Mouse (Mus musculus) heart, embryonic 11.5 days (tissue): ENCODE measurements around the gene Gm10376. TPM values are rescaled to one million over a fixed set of nuclear protein-coding genes. Genes with fewer than 3 reads are reported as not detected.
"Not testable (repeated sequence)": the region's sequence is repeated elsewhere in the genome, so short reads cannot be mapped to it uniquely, and the experiment has no call there.

ENCODE experiments used
- ATAC-seq: fragments of 200-750 bp; cut with Nextera tagmentation; replicated peaks from 2 replicates; pipeline ENCODE4 v1.8.0; 2017; ENCODE audit warnings: moderate library complexity; ENCODE audit not compliant: insufficient number of reproducible peaks, low FRiP score, low TSS enrichment
- H3K27ac ChIP-seq: fragments of 300-500 bp; sonication (generic); 2 replicates; pipeline ENCODE4 v1.5.1; 2014; ENCODE audit warnings: mild to moderate bottlenecking, low read depth, low read length
- H3K27me3 ChIP-seq: fragments of 300-500 bp; sonication (generic); 2 replicates; pipeline ENCODE4 v1.6.1; 2014; ENCODE audit warnings: mild to moderate bottlenecking, low read length, mixed read lengths; ENCODE audit not compliant: control insufficient read depth, insufficient read depth
- H3K36me3 ChIP-seq: fragments of 300-500 bp; sonication (generic); 2 replicates; pipeline ENCODE4 v1.6.1; 2014; ENCODE audit warnings: mild to moderate bottlenecking, low read length, moderate library complexity, mixed read lengths; ENCODE audit not compliant: control insufficient read depth, insufficient read depth
- H3K4me1 ChIP-seq: fragments of 300-500 bp; sonication (generic); 2 replicates; pipeline ENCODE4 v1.6.1; 2014; ENCODE audit warnings: low read length; ENCODE audit not compliant: control insufficient read depth, insufficient read depth
- H3K4me2 ChIP-seq: fragments of 300-500 bp; sonication (generic); 2 replicates; pipeline ENCODE4 v1.6.1; 2014; ENCODE audit warnings: mild to moderate bottlenecking, moderate library complexity
- H3K4me3 ChIP-seq: fragments of 300-500 bp; sonication (generic); 2 replicates; pipeline ENCODE4 v1.5.1; 2014; ENCODE audit warnings: low read depth, low read length
- H3K9ac ChIP-seq: fragments of 300-500 bp; sonication (generic); 2 replicates; pipeline ENCODE4 v1.6.1; 2014; ENCODE audit warnings: mild to moderate bottlenecking, low read depth, low read length, moderate library complexity
- H3K9me3 ChIP-seq: fragments of 300-500 bp; sonication (generic); replicated peaks from 2 replicates; pipeline ENCODE4 v1.6.1; 2016; ENCODE audit warnings: low read length; ENCODE audit not compliant: control insufficient read depth
- WGBS: fragments of 180-500 bp; shearing (Covaris S2); extraction: QIAGEN DNeasy Blood & Tissue Kit; methylation state at CpG from one replicate; pipeline ENCODE4 v1.1.7; 2014; ENCODE audit not compliant: insufficient replicate concordance; 5-methylcytosine and 5-hydroxymethylcytosine counted together
- polyA plus RNA-seq: library from polyadenylated mRNA; unstranded; fragments of >200 nt; fragmentation: Nextera tagmentation; extraction: Ambion mirVana; gene quantifications from 2 replicates; pipeline ENCODE4 v1.2.1, GENCODE M21; 2014

Gene Gm10376
- not detected in 2 replicates for polyA plus RNA-seq

GRCm38 (mm10) chr14:43015528-43015927, at the start of gene Gm10376:
Gm10376 (minus strand) TSS chr14:43015628.
- H3K4me2 ChIP-seq, H3K4me1 ChIP-seq, H3K27ac ChIP-seq, H3K27me3 ChIP-seq, H3K4me3 ChIP-seq, H3K9me3 ChIP-seq, ATAC-seq, H3K9ac ChIP-seq, H3K36me3 ChIP-seq: not testable (repeated sequence)

- not testable (repeated sequence) for ATAC-seq, H3K4me3 ChIP-seq, H3K36me3 ChIP-seq, H3K4me2 ChIP-seq, H3K4me1 ChIP-seq, H3K9ac ChIP-seq, H3K9me3 ChIP-seq, H3K27me3 ChIP-seq, H3K27ac ChIP-seq
- 60% methylated on average over 4 of the region's 4 CpGs for WGBS
Measured at GRCm38 (mm10) chr14:43060179-43060578, 44.8 kb upstream of the Gm10376 start.

GRCm38 (mm10) chr14:43058063-43058462, 42.6 kb upstream of the Gm10376 start:
- H3K9me3 ChIP-seq, H3K9ac ChIP-seq, H3K36me3 ChIP-seq, H3K4me3 ChIP-seq, H3K27ac ChIP-seq, H3K4me1 ChIP-seq, H3K27me3 ChIP-seq, ATAC-seq, H3K4me2 ChIP-seq: not testable (repeated sequence)
- WGBS, result 70% methylated on average over 3 of the region's 3 CpGs

- H3K36me3 ChIP-seq, ATAC-seq: not testable (repeated sequence)
- no CpG with 5 or more reads among the region's 1 CpGs for WGBS
Measured at GRCm38 (mm10) chr14:42993524-42993923, 21.9 kb downstream of the Gm10376 start, which contains the start of gene Gm8082. Gm8082 (minus strand) TSS chr14:42993624.

More at GRCm38 (mm10) chr14:42993524-42993923, 21.9 kb downstream of the Gm10376 start, which contains the start of gene Gm8082:
- not testable (repeated sequence) for H3K9ac ChIP-seq, H3K4me2 ChIP-seq, H3K27me3 ChIP-seq, H3K4me1 ChIP-seq, H3K9me3 ChIP-seq, H3K4me3 ChIP-seq, H3K27ac ChIP-seq

Other genes with a start within 250 kb of the Gm10376 start
- gene Gm3015, start 246.8 kb downstream of the Gm10376 start, polyA plus RNA-seq, result not detected in 2 replicates
- not detected in 2 replicates for gene Gm10377, start 217.6 kb downstream of the Gm10376 start, polyA plus RNA-seq
- gene Gm21977, start 162.2 kb downstream of the Gm10376 start, polyA plus RNA-seq, result not detected in 2 replicates
- not detected in 2 replicates for gene Gm8082, start 22.0 kb downstream of the Gm10376 start, polyA plus RNA-seq
- not detected in 2 replicates for gene Gm8094, start 61.0 kb upstream of the Gm10376 start, polyA plus RNA-seq
- not detected in 2 replicates for gene Gm8104, start 85.0 kb upstream of the Gm10376 start, polyA plus RNA-seq
- not detected in 2 replicates for gene Gm7233, start 164.2 kb upstream of the Gm10376 start, polyA plus RNA-seq
- gene Gm8122, start 219.7 kb upstream of the Gm10376 start, polyA plus RNA-seq, result not detected in 2 replicates
- gene Gm8126, start 243.0 kb upstream of the Gm10376 start, polyA plus RNA-seq, result not detected in 2 replicates